Mouse (Mus musculus): ENCODE results near the gene Sfxn3. TPM values are rescaled to one million over a fixed set of nuclear protein-coding genes. Genes with fewer than 3 reads are reported as not detected.
A peak's percentile ranks its signal among the peaks of the same experiment; 100 is the strongest.

The Sfxn3 gene
- polyA plus RNA-seq, 1 experiment: 20.7 TPM

GRCm38 (mm10) chr19:45077742-45078645 lies 30.7 kb downstream of the Sfxn3 start:
- no peaks in the 10 kb centered on the region for H3K36me3 ChIP-seq (ENCODE audit: control insufficient read depth, insufficient read depth, low read length)
- H3K27ac ChIP-seq (ENCODE audit: control insufficient read depth, insufficient read depth, low read depth, low read length): no peak overlapping the region
- peaks cover 2% of the 10 kb centered on the region; the same call in 1 of the 2 replicates for H3K27me3 ChIP-seq (ENCODE audit: control insufficient read depth, insufficient read depth, low read length)
- H3K4me1 ChIP-seq (ENCODE audit: control insufficient read depth, insufficient read depth, low read length): peaks cover 44% of the 10 kb centered on the region
- TF ChIP-seq CTCF (IDR thresholded peaks at IDR 0.05; ENCODE audit: control insufficient read depth, insufficient read depth, insufficient replicate concordance, low read depth, low read length): no peak
- TF ChIP-seq POLR2A (IDR thresholded peaks at IDR 0.05; ENCODE audit: control insufficient read depth, low read depth, low read length): no peak
- H3K4me3 ChIP-seq (ENCODE audit: control insufficient read depth, low read depth, low read length): no peak overlapping the region

GRCm38 (mm10) chr19:45078971-45079764 lies 31.9 kb downstream of the Sfxn3 start:
- H3K4me1 ChIP-seq (ENCODE audit: control insufficient read depth, insufficient read depth, low read length): peaks cover 44% of the 10 kb centered on the region
- H3K36me3 ChIP-seq (ENCODE audit: control insufficient read depth, insufficient read depth, low read length): no peaks in the 10 kb centered on the region
- no peak overlapping the region for H3K27ac ChIP-seq (ENCODE audit: control insufficient read depth, insufficient read depth, low read depth, low read length)
- TF ChIP-seq POLR2A (IDR thresholded peaks at IDR 0.05; ENCODE audit: control insufficient read depth, low read depth, low read length) (no peak), CTCF (IDR thresholded peaks at IDR 0.05; ENCODE audit: control insufficient read depth, insufficient read depth, insufficient replicate concordance, low read depth, low read length) (no peak)
- H3K27me3 ChIP-seq (ENCODE audit: control insufficient read depth, insufficient read depth, low read length): peaks cover 2% of the 10 kb centered on the region; the same call in 1 of the 2 replicates
- peak overlapping the region; percentile 73 for H3K4me3 ChIP-seq (ENCODE audit: control insufficient read depth, low read depth, low read length)

- TF ChIP-seq CTCF (IDR thresholded peaks at IDR 0.05; ENCODE audit: control insufficient read depth, insufficient read depth, insufficient replicate concordance, low read depth, low read length) (0 out of 2 replicates have a peak, but pooled peaks have one; percentile 6), POLR2A (IDR thresholded peaks at IDR 0.05; ENCODE audit: control insufficient read depth, low read depth, low read length) (peak; percentile 68; the same call in 1 of the 2 replicates)
- peaks cover 44% of the 10 kb centered on the region for H3K4me1 ChIP-seq (ENCODE audit: control insufficient read depth, insufficient read depth, low read length)
- H3K27ac ChIP-seq (ENCODE audit: control insufficient read depth, insufficient read depth, low read depth, low read length): peak overlapping the region; percentile 2
- peak overlapping the region; percentile 73 for H3K4me3 ChIP-seq (ENCODE audit: control insufficient read depth, low read depth, low read length)
- no peaks in the 10 kb centered on the region for H3K36me3 ChIP-seq (ENCODE audit: control insufficient read depth, insufficient read depth, low read length)
- H3K27me3 ChIP-seq (ENCODE audit: control insufficient read depth, insufficient read depth, low read length): peaks cover 2% of the 10 kb centered on the region; the same call in 1 of the 2 replicates
Measured at GRCm38 (mm10) chr19:45079769-45080515, 32.6 kb downstream of the Sfxn3 start.

GRCm38 (mm10) chr19:45080711-45081110 lies 33.4 kb downstream of the Sfxn3 start:
- H3K36me3 ChIP-seq (ENCODE audit: control insufficient read depth, insufficient read depth, low read length): no peaks in the 10 kb centered on the region
- H3K27ac ChIP-seq (ENCODE audit: control insufficient read depth, insufficient read depth, low read depth, low read length): no peak overlapping the region
- peaks cover 39% of the 10 kb centered on the region for H3K4me1 ChIP-seq (ENCODE audit: control insufficient read depth, insufficient read depth, low read length)
- peaks cover 2% of the 10 kb centered on the region; the same call in 1 of the 2 replicates for H3K27me3 ChIP-seq (ENCODE audit: control insufficient read depth, insufficient read depth, low read length)
- no peak for TF ChIP-seq POLR2A (IDR thresholded peaks at IDR 0.05; ENCODE audit: control insufficient read depth, low read depth, low read length)
- TF ChIP-seq CTCF (IDR thresholded peaks at IDR 0.05; ENCODE audit: control insufficient read depth, insufficient read depth, insufficient replicate concordance, low read depth, low read length): no peak
- H3K4me3 ChIP-seq (ENCODE audit: control insufficient read depth, low read depth, low read length): peak overlapping the region; percentile 73

- TF ChIP-seq POLR2A (IDR thresholded peaks at IDR 0.05; ENCODE audit: control insufficient read depth, low read depth, low read length) (no peak), CTCF (IDR thresholded peaks at IDR 0.05; ENCODE audit: control insufficient read depth, insufficient read depth, insufficient replicate concordance, low read depth, low read length) (peak; percentile 77)
- Histone ChIP-seq H3K27me3 (ENCODE audit: control insufficient read depth, insufficient read depth, low read length) (peaks cover 2% of the 10 kb centered on the region; the same call in 1 of the 2 replicates), H3K4me3 (ENCODE audit: control insufficient read depth, low read depth, low read length) (peak overlapping the region; percentile 73), H3K36me3 (ENCODE audit: control insufficient read depth, insufficient read depth, low read length) (no peaks in the 10 kb centered on the region), H3K4me1 (ENCODE audit: control insufficient read depth, insufficient read depth, low read length) (peaks cover 35% of the 10 kb centered on the region), H3K27ac (ENCODE audit: control insufficient read depth, insufficient read depth, low read depth, low read length) (no peak overlapping the region)
Measured at GRCm38 (mm10) chr19:45081279-45081678, 34.0 kb downstream of the Sfxn3 start.

GRCm38 (mm10) chr19:45081841-45082550 lies 34.7 kb downstream of the Sfxn3 start:
- Histone ChIP-seq H3K4me1 (ENCODE audit: control insufficient read depth, insufficient read depth, low read length) (peaks cover 29% of the 10 kb centered on the region), H3K27me3 (ENCODE audit: control insufficient read depth, insufficient read depth, low read length) (peaks cover 2% of the 10 kb centered on the region; the same call in 1 of the 2 replicates), H3K36me3 (ENCODE audit: control insufficient read depth, insufficient read depth, low read length) (no peaks in the 10 kb centered on the region), H3K27ac (ENCODE audit: control insufficient read depth, insufficient read depth, low read depth, low read length) (no peak overlapping the region), H3K4me3 (ENCODE audit: control insufficient read depth, low read depth, low read length) (no peak overlapping the region)
- peak; percentile 26; the same call in 1 of the 2 replicates for TF ChIP-seq CTCF (IDR thresholded peaks at IDR 0.05; ENCODE audit: control insufficient read depth, insufficient read depth, insufficient replicate concordance, low read depth, low read length)
- no peak for TF ChIP-seq POLR2A (IDR thresholded peaks at IDR 0.05; ENCODE audit: control insufficient read depth, low read depth, low read length)

Measured in testis, adult 2 months (tissue).